Mouse (Mus musculus) hindbrain, embryonic 14.5 days (tissue): ENCODE results near the gene Steap3. TPM values are rescaled to one million over a fixed set of nuclear protein-coding genes. Genes with fewer than 3 reads are reported as not detected.

ENCODE experiments used
- ATAC-seq: fragments of 200-750 bp; cut with Nextera tagmentation; 2 replicates; pipeline ENCODE4 v1.8.0; 2017; ENCODE audit warnings: moderate number of reproducible peaks, mild to moderate bottlenecking, moderate TSS enrichment, moderate library complexity; ENCODE audit not compliant: low FRiP score
- DNase-seq: peaks from one replicate; pipeline ENCODE4 v3.0.0-alpha.2; 2015; ENCODE audit warnings: low spot score
- H3K27ac ChIP-seq: fragments of 300-500 bp; sonication (generic); 2 replicates; pipeline ENCODE4 v1.5.1; 2014; ENCODE audit warnings: mild to moderate bottlenecking, moderate library complexity
- H3K27me3 ChIP-seq: fragments of 300-500 bp; sonication (generic); 2 replicates; pipeline ENCODE4 v1.6.1; 2014; ENCODE audit warnings: mild to moderate bottlenecking, low read length, mixed read lengths; ENCODE audit not compliant: control insufficient read depth, insufficient read depth
- H3K36me3 ChIP-seq: fragments of 300-500 bp; sonication (generic); replicated peaks from 2 replicates; pipeline ENCODE4 v1.6.1; 2014; ENCODE audit not compliant: control insufficient read depth, insufficient read depth
- H3K4me1 ChIP-seq: fragments of 300-500 bp; sonication (generic); replicated peaks from 2 replicates; pipeline ENCODE4 v1.6.1; 2014; ENCODE audit warnings: antibody characterized with exemption, low read length, mixed read lengths; ENCODE audit not compliant: control insufficient read depth, insufficient read depth
- H3K4me2 ChIP-seq: fragments of 300-500 bp; sonication (generic); replicated peaks from 2 replicates; pipeline ENCODE4 v1.6.1; 2014; ENCODE audit warnings: mild to moderate bottlenecking, moderate library complexity
- H3K4me3 ChIP-seq: fragments of 300-500 bp; sonication (generic); replicated peaks from 2 replicates; pipeline ENCODE4 v1.5.1; 2014; ENCODE audit warnings: mild to moderate bottlenecking, low read length
- H3K9ac ChIP-seq: fragments of 300-500 bp; sonication (generic); 2 replicates; pipeline ENCODE4 v1.6.1; 2014
- H3K9me3 ChIP-seq: fragments of 300-500 bp; sonication (generic); 2 replicates; pipeline ENCODE4 v1.6.1; 2016; ENCODE audit warnings: low read length; ENCODE audit not compliant: control insufficient read depth
- WGBS: fragments of 180-500 bp; shearing (Covaris S2); extraction: QIAGEN DNeasy Blood & Tissue Kit; methylation state at CpG from one replicate; pipeline ENCODE4 v1.1.7; 2014; 5-methylcytosine and 5-hydroxymethylcytosine counted together
- polyA plus RNA-seq: library from polyadenylated mRNA; unstranded; fragments of >200 nt; fragmentation: Nextera tagmentation; extraction: Ambion mirVana; gene quantifications from 2 replicates; pipeline ENCODE4 v1.2.1, GENCODE M21; 2014

The Steap3 gene
- polyA plus RNA-seq, 1 experiment from 2014 or later, result 2.7 TPM

DNA sequence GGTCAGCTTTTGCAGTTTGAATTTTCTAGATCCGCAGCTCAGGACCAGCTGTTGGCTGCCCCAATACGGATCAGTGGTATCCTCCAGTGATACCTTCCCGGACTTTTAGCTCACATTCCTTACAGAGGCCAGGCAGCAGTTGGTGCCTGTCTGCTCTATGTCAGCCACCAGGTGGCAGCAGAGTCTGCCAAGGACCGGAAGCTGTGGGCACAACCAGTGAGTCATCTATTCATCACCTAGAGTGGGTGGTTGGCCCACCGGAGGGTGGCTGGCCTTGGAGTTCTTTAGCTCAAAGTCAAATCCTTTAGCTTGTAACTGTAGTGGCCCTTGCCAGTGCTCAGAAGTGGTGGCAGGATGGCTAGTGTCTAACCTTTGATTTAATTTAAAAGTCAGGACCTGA lies 75.3 kb downstream of the Steap3 start:
- ATAC-seq, result peak; percentile 66

GRCm38 (mm10) chr1:120196724-120197123 lies 75.8 kb downstream of the Steap3 start:
- H3K9ac ChIP-seq, result no peak overlapping the region
- H3K4me2 ChIP-seq, result no peak overlapping the region
- H3K9me3 ChIP-seq, result no peaks in the 10 kb centered on the region
- 92% methylated on average over 2 of the region's 2 CpGs for WGBS
- no peak overlapping the region for H3K27ac ChIP-seq
- ATAC-seq, result no peak
- H3K4me1 ChIP-seq, result no peaks in the 10 kb centered on the region
- no peaks in the 10 kb centered on the region for H3K27me3 ChIP-seq
- H3K36me3 ChIP-seq, result no peaks in the 10 kb centered on the region
- no peak for DNase-seq
- no peak overlapping the region for H3K4me3 ChIP-seq

More for the DNA sequence above, 75.3 kb downstream of the Steap3 start:
- Histone ChIP-seq H3K27ac (no peak overlapping the region), H3K36me3 (no peaks in the 10 kb centered on the region), H3K4me1 (no peaks in the 10 kb centered on the region), H3K4me2 (no peak overlapping the region), H3K9ac (no peak overlapping the region), H3K4me3 (no peak overlapping the region), H3K9me3 (no peaks in the 10 kb centered on the region), H3K27me3 (no peaks in the 10 kb centered on the region)
- 20% methylated on average over 5 of the region's 5 CpGs for WGBS
- DNase-seq, result peak; percentile 82

GRCm38 (mm10) chr1:120195947-120196346 lies 76.6 kb downstream of the Steap3 start:
- Histone ChIP-seq H3K4me3 (no peak overlapping the region), H3K36me3 (no peaks in the 10 kb centered on the region), H3K4me1 (no peaks in the 10 kb centered on the region), H3K9me3 (no peaks in the 10 kb centered on the region), H3K9ac (no peak overlapping the region), H3K4me2 (no peak overlapping the region), H3K27ac (no peak overlapping the region), H3K27me3 (no peaks in the 10 kb centered on the region)
- WGBS, result 25% methylated on average over 5 of the region's 5 CpGs
- ATAC-seq (no peak), DNase-seq (no peak)

DNA sequence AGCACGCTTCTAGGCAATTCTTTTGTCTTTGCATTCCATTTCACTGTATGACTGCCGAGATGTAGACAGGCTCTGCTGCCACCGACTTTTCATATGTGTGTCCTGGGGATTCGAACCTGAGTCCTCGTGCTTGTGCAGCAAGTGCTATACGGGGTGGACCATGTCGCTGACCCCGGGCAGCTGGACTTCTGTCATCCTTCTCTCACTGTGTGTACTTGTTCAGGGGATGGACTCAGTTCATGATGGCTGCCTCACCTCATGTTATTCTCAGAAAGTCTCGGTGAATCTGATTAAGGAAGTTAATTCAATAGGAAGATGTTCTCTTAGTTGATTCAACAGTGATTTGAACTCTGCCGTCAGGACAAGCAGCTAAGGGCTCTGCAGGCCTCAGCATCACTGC lies 78.9 kb downstream of the Steap3 start:
- H3K4me1 ChIP-seq, result no peaks in the 10 kb centered on the region
- H3K4me2 ChIP-seq, result no peak overlapping the region
- H3K27ac ChIP-seq, result no peak overlapping the region

DNA sequence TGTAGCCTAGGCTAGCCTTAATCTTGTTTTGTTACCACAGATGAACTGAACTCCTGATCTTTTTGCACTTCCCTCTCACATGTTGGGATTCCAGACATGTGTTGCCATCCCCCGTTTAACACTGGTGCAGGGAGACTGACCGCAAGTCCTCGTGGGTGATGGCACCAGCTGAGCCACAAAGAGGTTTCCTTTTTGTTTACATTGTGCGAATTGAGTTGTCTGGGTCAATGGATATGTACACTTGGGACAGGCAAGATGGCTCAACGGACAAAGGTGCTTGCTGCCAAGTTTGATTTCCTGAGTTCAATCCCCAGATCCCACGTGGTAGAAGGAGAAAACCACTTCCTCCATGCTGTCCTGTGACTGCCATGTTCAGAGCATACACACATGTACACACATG lies 80.2 kb downstream of the Steap3 start:
- WGBS, result 78% methylated on average over 6 of the region's 6 CpGs
- ATAC-seq, result no peak
- no peak for DNase-seq
- no peaks in the 10 kb centered on the region for H3K36me3 ChIP-seq
- no peak overlapping the region for H3K27ac ChIP-seq
- no peak overlapping the region for H3K4me2 ChIP-seq
- no peaks in the 10 kb centered on the region for H3K4me1 ChIP-seq
- no peak overlapping the region for H3K9ac ChIP-seq
- no peak overlapping the region for H3K4me3 ChIP-seq
- no peaks in the 10 kb centered on the region for H3K9me3 ChIP-seq
- H3K27me3 ChIP-seq, result no peaks in the 10 kb centered on the region

More for the DNA sequence above, 78.9 kb downstream of the Steap3 start:
- DNase-seq (no peak), ATAC-seq (no peak)
- no peaks in the 10 kb centered on the region for H3K9me3 ChIP-seq
- H3K36me3 ChIP-seq, result no peaks in the 10 kb centered on the region
- 93% methylated on average over 10 of the region's 10 CpGs for WGBS
- no peaks in the 10 kb centered on the region for H3K27me3 ChIP-seq
- H3K9ac ChIP-seq, result no peak overlapping the region
- no peak overlapping the region for H3K4me3 ChIP-seq

GRCm38 (mm10) chr1:120190946-120191345 lies 81.6 kb downstream of the Steap3 start:
- ATAC-seq, result no peak

GRCm38 (mm10) chr1:120190300-120190699 lies 82.2 kb downstream of the Steap3 start:
- no peaks in the 10 kb centered on the region for H3K9me3 ChIP-seq
- no peaks in the 10 kb centered on the region for H3K27me3 ChIP-seq
- WGBS, result 95% methylated on average over 2 of the region's 2 CpGs
- no peak overlapping the region for H3K4me3 ChIP-seq
- H3K27ac ChIP-seq, result no peak overlapping the region
- DNase-seq (no peak), ATAC-seq (no peak)
- no peak overlapping the region for H3K9ac ChIP-seq
- H3K4me2 ChIP-seq, result no peak overlapping the region
- H3K4me1 ChIP-seq, result no peaks in the 10 kb centered on the region
- H3K36me3 ChIP-seq, result no peaks in the 10 kb centered on the region

More at GRCm38 (mm10) chr1:120190946-120191345, 81.6 kb downstream of the Steap3 start:
- Histone ChIP-seq H3K4me1 (no peaks in the 10 kb centered on the region), H3K9me3 (no peaks in the 10 kb centered on the region), H3K4me2 (no peak overlapping the region), H3K27ac (no peak overlapping the region), H3K9ac (no peak overlapping the region), H3K4me3 (no peak overlapping the region), H3K27me3 (no peaks in the 10 kb centered on the region), H3K36me3 (no peaks in the 10 kb centered on the region)
- DNase-seq, result no peak
- 89% methylated on average over 6 of the region's 6 CpGs for WGBS

- Histone ChIP-seq H3K4me1 (no peaks in the 10 kb centered on the region), H3K27me3 (no peaks in the 10 kb centered on the region), H3K4me2 (no peak overlapping the region), H3K9me3 (no peaks in the 10 kb centered on the region), H3K4me3 (no peak overlapping the region), H3K9ac (no peak overlapping the region), H3K27ac (no peak overlapping the region), H3K36me3 (no peaks in the 10 kb centered on the region)
- WGBS, result 76% methylated on average over 6 of the region's 6 CpGs
- DNase-seq, result no peak
- no peak for ATAC-seq
Observed at GRCm38 (mm10) chr1:120189206-120189605, 83.3 kb downstream of the Steap3 start.

- Histone ChIP-seq H3K4me3 (no peak overlapping the region), H3K27me3 (no peaks in the 10 kb centered on the region), H3K4me1 (no peaks in the 10 kb centered on the region), H3K36me3 (no peaks in the 10 kb centered on the region), H3K9ac (no peak overlapping the region), H3K27ac (no peak overlapping the region), H3K4me2 (no peak overlapping the region), H3K9me3 (no peaks in the 10 kb centered on the region)
- DNase-seq (peak; percentile 42), ATAC-seq (peak; percentile 53; the same call in 1 of the 2 replicates)
- WGBS, result 29% methylated on average over 7 of the region's 7 CpGs
Observed at GRCm38 (mm10) chr1:120187059-120187458, 85.4 kb downstream of the Steap3 start.

GRCm38 (mm10) chr1:120186655-120187054 lies 85.8 kb downstream of the Steap3 start:
- no peak for DNase-seq
- ATAC-seq, result peak; percentile 8; the same call in 1 of the 2 replicates

More at GRCm38 (mm10) chr1:120186655-120187054, 85.8 kb downstream of the Steap3 start:
- Histone ChIP-seq H3K9me3 (no peaks in the 10 kb centered on the region), H3K36me3 (no peaks in the 10 kb centered on the region), H3K4me2 (no peak overlapping the region), H3K27me3 (no peaks in the 10 kb centered on the region), H3K27ac (no peak overlapping the region), H3K4me3 (no peak overlapping the region), H3K9ac (no peak overlapping the region), H3K4me1 (no peaks in the 10 kb centered on the region)
- 40% methylated on average over 9 of the region's 9 CpGs for WGBS
